Mouse (Mus musculus): ENCODE measurements at regions not wholly inside any gene's neighbourhood (a gene's known extent, or its start where the extent isn't known, plus 50 kb on each side); places are given as distances from the start of the nearest gene placed in this dataset.

DNA sequence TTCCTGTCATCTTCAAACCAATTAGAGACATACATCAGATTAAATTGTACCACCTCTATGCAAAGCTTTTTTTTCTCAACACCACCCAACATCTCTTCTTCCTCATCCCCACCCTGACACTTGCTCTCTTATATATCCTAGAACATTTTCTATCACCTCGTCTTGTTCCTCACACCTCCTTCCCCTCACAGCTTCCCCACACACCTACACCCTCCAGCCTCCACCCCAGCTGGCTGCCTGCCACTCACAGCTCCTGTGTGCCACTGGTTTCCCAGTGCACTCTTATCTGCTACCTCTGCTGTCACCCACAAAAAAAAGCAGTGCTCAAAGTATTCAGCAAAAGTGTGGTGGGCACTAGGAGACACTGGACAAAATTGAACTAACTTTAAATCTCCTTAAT lies 231.2 kb upstream of the Htr2a start:
- no peak for DNase-seq

DNA sequence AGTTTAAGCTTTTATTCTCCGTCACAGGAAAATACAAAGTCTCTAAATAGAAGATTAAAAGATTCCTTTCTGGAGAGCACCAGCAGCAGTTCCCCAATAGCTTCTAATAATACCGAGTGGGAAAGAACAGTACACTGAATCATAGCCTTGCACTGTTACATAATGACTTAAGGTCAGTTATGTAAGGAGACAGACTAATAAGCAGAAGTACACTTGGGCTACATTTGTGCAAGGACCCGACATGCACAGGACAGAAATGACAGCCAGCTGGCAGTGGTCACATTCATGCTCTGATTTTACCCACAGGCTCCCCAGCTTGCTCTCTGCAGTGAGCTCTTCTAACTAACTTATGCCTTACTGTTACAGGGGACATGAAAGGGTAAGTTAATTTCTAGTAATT lies 212.4 kb upstream of the Htr2a start:
- no peak for DNase-seq

DNA sequence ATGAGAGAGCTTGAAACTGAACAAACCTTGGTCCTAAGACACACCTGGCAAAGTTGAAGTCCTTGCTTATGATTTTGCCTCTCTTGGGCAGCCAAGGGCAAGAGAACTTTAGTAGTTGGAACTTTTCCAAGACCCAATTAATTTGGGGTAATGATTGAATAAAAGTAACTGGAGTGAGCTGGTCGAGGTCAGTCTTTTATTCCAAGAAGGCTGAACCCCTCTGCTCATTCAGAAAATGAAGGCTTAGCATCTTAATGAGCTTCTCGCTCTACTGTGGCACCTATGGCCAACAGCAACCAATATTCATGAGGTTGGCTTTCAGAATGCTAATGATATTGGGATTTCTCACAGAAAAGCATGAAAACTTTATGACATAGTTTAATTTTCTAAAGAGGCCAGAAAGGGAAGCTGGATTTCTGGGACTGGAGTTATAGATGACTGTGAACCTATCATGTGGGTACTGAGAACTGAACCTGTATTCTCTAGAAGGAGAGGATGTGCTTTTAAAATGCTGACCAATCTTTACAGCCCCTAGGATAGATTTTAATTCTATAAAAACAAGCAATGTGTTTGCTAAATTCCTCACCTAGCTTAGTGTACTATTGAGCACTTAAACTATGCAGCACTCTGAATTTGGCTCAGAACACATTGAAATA lies 176.5 kb upstream of the Htr2a start:
- no peak for DNase-seq

DNA sequence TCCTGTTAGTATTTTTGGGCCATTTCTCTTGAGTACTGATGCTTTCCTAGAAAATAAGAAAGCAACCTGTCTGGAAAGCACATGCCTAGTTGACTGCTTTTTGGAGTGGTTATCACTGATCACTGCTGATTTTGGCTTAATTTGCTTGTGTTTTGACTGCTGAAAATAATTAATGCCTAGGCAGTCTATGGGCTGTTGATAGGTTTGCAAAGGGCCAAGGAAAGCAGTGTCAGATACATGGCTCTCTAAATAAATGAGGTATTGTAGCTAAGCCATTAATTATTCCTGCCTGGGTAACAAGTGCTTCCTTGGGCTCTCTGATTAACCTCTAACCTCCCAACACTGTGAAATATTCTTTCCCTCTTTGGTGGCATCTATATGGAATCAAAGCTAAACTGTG lies 145.1 kb upstream of the Htr2a start:
- no peak for DNase-seq

DNA sequence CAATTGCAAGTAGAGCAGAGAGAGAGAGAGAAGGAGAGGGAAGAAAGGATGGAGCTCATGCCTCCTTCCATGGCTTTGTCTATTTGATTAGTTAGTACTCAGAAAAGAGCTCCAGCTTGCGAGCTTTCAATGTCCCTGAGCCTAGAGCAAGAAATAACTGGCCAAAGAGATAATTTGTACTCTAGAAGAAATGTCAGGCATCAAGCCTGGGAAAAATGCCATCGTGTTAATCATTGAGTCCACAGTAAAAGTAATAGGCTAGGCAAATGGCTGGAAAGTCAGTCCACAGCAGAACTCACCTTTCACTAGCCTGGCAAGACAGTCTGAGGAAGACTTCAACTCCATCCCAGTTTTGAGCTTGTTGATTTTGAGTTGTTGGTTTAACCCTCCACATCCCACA lies 129.1 kb upstream of the Htr2a start:
- DNase-seq: no peak

DNA sequence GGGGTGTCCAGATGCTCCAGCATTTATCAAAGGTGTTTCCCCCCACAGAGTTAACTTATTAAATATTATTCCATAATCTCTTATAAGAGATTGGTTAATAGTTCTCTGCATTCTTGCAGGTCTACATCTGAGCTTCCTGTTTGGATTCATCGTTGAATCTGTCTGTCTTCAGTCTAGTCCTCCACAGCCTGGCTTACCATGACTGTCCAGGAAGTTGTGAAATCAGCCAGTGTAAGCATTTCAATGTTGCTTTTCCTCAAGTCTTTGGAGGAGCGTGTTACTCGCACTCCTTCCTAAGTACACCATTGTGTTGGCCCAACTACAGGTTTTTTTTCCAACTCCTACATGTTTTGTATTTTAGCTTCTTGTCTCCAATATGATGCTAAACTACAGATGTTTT lies 124.2 kb upstream of the Htr2a start:
- DNase-seq: no peak

DNA sequence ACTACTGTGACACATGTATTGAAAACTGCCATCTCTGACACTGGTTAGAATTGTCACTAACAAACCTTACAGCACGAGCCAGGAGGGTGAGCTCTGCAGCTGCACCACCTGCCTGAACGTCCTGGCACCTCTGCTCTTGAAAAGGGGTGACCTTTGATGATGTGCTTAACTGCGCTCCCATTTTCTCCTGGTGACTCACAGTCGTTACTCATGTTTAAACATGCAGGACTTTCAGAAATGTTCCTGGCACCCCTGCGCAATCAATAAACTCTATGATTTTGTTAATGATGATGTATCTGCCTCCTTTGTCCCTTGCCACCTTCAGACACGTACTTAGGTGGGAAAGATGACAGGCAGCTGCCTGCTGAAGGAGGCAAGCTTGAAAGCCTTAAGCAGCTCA lies 121.1 kb upstream of the Htr2a start:
- DNase-seq: no peak

DNA sequence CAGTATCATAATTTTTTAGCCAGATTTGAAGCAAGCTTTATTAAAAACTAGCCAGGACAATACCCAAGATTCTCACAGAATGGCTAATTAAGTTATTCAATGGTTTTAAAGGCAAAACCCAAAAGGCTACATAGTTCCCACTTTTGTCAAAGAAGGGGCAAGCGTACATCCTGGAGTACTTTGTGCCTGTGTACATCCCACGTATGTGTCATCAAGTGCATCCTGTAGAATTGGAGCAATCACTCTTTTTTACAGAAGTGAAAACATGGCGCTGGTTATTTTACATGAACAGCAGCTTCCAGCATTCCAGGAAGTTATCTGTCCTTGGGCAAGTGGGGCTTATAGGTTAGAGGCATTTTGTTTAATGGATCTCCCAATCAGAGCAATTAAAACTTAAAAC lies 119.0 kb upstream of the Htr2a start:
- no peak for DNase-seq

DNA sequence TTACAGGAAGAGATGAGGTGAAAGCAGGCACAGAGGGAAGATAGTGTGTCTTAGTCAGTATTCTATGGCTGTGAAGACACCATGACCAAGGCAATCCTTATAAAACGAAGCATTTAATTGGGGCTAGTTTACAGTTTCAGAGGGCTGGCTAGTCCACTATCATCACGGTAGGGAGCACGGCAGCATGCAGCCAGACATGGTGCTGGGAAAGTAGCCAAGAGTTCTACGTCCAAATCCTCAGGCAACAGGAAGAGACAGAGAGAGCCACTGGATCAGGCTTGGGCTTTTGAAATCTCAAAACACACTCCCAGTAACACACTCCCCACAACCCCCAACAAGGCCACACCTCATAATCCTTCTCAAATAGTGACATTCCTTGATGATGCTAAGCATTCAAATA lies 113.4 kb upstream of the Htr2a start:
- no peak for DNase-seq

DNA sequence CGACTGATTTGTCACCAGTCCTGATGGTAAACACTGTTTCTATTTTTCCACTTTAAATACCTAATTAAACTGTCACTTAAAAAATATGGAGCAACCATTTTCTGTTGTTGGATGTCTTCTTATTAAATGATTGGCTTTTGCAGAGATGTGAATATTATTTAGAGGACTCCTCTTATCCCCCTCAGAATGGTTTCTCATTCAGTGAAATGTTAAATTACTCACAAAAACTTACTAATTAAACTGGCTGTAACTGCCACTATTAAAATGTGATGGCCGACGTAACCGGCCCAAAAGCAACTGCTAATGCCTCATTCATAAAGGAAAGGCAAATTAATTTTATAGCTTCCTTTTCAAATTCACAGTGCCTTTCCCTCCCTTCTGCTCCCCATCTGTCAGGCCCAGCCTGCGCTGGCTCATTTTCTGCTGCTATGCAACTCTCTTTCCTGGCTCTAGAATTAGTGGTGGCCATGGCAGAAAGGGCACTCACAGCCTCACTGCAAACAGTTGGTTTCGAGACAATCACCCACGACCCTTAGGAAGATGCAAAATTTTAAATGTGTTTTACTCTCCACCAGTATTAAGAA lies 111.2 kb upstream of the Htr2a start:
- no peak for DNase-seq

DNA sequence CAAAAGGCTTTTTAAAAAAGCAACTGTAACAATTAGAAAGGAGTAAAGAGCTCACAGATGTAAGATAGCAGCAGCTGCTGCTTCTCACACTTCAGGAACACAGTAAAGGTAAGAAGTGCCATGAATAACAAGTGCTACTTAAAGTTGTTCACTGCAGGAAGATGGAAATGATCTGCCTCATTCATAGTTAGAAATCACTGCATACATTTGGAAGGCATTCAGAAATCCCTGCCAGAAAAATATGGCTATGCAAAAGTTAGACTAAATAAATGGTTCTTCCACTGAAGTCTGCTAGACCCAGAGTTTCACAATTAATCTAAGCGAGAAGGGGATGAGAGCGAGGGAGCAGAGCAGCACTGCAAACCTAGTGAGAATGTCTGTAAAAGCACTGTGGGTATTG lies 102.5 kb upstream of the Htr2a start:
- no peak for DNase-seq

DNA sequence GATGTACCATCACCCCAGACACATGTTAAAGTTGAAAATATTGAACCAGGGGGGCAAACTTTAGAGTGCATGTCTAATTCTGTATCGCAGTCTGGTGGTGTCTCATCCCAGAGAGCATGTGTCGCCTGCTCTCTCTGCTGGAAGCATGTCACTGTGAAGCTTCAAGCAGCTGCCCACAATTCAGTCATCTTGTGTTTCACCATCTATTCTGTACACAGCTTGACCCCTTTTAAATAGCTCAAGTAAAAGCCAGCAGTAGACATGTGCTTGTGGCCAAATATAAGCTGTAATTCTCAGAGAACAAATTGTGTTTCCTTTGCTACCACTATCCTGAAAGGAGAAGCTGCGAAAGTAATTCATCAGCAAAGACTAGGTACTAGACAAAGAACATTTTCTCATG lies 96.6 kb upstream of the Htr2a start:
- DNase-seq: no peak

DNA sequence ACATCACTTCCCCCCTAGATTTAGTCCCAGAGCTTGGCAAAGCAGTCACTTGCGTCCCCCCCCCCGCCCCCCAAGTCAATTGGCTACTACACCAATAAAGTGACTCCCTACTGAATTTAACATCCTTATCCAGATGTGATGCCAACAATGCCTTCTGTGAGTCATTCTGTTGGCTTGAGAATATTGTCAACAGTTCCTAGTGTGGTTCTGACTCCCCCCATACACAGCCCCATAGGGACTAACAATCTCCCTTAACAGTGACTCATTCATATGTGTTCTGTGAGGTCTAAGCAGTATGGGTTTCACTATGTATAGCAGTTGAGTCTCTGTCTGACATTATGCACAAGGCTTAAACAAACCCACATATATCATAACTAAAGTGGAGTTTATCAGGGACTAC lies 89.5 kb upstream of the Htr2a start:
- DNase-seq: no peak

DNA sequence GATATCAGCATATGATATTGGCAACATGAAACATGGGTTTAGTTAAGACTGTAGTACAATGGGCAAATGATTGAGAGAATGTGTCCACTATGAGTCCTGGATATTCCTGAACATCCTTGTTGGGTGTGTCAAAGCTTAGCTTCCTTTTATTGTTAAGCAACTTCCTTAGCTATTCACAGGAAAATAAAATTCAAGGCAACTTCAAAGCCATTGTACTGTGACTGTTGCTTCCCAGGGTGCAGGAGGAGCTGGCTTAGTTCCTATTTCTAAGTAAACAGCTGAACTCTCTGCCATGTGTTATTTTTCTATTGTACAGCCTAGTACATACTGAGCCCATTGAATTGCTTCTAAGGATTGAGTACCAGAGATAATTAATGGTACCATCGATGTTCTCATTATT lies 87.0 kb upstream of the Htr2a start:
- DNase-seq: no peak

DNA sequence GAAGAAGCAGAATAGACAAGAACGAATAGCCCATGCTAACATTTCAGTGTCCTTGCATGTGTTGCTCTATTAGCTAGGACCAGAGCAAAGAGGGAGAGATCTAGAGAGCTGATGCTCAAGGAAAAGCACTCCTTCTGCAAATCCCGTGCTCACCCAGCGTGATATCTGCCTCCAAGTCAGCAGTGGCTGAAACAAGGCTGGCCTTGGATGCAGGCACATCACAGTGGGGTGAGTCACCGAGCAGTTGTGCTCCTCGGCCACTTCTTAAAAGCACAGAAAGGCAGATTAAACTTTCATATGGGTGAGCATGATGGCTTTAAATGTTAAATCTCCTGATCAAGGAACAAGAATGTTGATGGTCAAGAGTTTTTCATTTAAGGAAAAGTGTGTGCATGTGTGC lies 82.3 kb upstream of the Htr2a start:
- DNase-seq: no peak
